Mouse (Mus musculus) embryonic facial prominence, embryonic 12.5 days (tissue): ENCODE measurements around the gene Slc16a13. TPM values are rescaled to one million over a fixed set of nuclear protein-coding genes. Genes with fewer than 3 reads are reported as not detected.

Experiments
- ATAC-seq: fragments of 200-750 bp; cut with Nextera tagmentation; 2 replicates; pipeline ENCODE4 v1.8.0; 2017; ENCODE audit not compliant: insufficient number of reproducible peaks, insufficient read depth, low FRiP score, low TSS enrichment
- H3K27ac ChIP-seq: fragments of 300-500 bp; sonication (generic); 2 replicates; pipeline ENCODE4 v1.5.1; 2016; ENCODE audit warnings: mild to moderate bottlenecking
- H3K27me3 ChIP-seq: fragments of 300-500 bp; sonication (generic); 2 replicates; pipeline ENCODE4 v1.6.1; 2016; ENCODE audit warnings: mild to moderate bottlenecking, moderate library complexity
- H3K36me3 ChIP-seq: fragments of 300-500 bp; sonication (generic); 2 replicates; pipeline ENCODE4 v1.6.1; 2016; ENCODE audit warnings: mild to moderate bottlenecking
- H3K4me1 ChIP-seq: fragments of 300-500 bp; sonication (generic); 2 replicates; pipeline ENCODE4 v1.6.1; 2016
- H3K4me2 ChIP-seq: fragments of 300-500 bp; sonication (generic); replicated peaks from 2 replicates; pipeline ENCODE4 v1.6.1; 2016; ENCODE audit warnings: mild to moderate bottlenecking, moderate library complexity
- H3K4me3 ChIP-seq: fragments of 300-500 bp; sonication (generic); 2 replicates; pipeline ENCODE4 v1.5.1; 2016; ENCODE audit warnings: mild to moderate bottlenecking
- H3K9ac ChIP-seq: fragments of 300-500 bp; sonication (generic); 2 replicates; pipeline ENCODE4 v1.6.1; 2016; ENCODE audit warnings: mild to moderate bottlenecking, moderate library complexity
- H3K9me3 ChIP-seq: fragments of 300-500 bp; sonication (generic); 2 replicates; pipeline ENCODE4 v1.6.1; 2016; ENCODE audit warnings: mild to moderate bottlenecking, moderate library complexity
- WGBS: fragments of 180-500 bp; shearing (Covaris S2); methylation state at CpG from one replicate; pipeline ENCODE4 v1.1.7; 2016; 5-methylcytosine and 5-hydroxymethylcytosine counted together
- polyA plus RNA-seq: library from polyadenylated mRNA; unstranded; fragments of >200 nt; fragmentation: Nextera tagmentation; extraction: Ambion mirVana; gene quantifications from 2 replicates; pipeline ENCODE4 v1.2.1, GENCODE M21; 2016

Gene Slc16a13
- polyA plus RNA-seq, 1 experiment from 2014 or later = 13.3 TPM

- 85% methylated on average over 15 of the region's 15 CpGs for WGBS
- ATAC-seq = no peak
- Histone ChIP-seq H3K4me1 (peaks cover 39% of the 10 kb centered on the region), H3K4me3 (no peak overlapping the region), H3K9me3 (no peaks in the 10 kb centered on the region), H3K27me3 (peaks cover 62% of the 10 kb centered on the region), H3K36me3 (peaks cover 6% of the 10 kb centered on the region; the same call in 1 of the 2 replicates), H3K4me2 (peak overlapping the region; percentile 65), H3K27ac (no peak overlapping the region), H3K9ac (peak overlapping the region; percentile 36; the same call in 1 of the 2 replicates)
These were observed 2.0 kb downstream of the Slc16a13 start for GRCm38 (mm10) chr11:70218741-70219470.

GRCm38 (mm10) chr11:70218039-70218438, 2.8 kb downstream of the Slc16a13 start:
- H3K27me3 ChIP-seq = peaks cover 65% of the 10 kb centered on the region

GRCm38 (mm10) chr11:70216103-70216502, 4.8 kb downstream of the Slc16a13 start:
- no peak overlapping the region for H3K4me3 ChIP-seq
- peaks cover 68% of the 10 kb centered on the region for H3K27me3 ChIP-seq
- peaks cover 39% of the 10 kb centered on the region for H3K4me1 ChIP-seq
- no peak overlapping the region for H3K9ac ChIP-seq
- H3K27ac ChIP-seq = no peak overlapping the region
- H3K4me2 ChIP-seq = no peak overlapping the region
- no peak for ATAC-seq
- 49% methylated on average over 3 of the region's 3 CpGs for WGBS
- H3K36me3 ChIP-seq = peaks cover 6% of the 10 kb centered on the region; the same call in 1 of the 2 replicates
- no peaks in the 10 kb centered on the region for H3K9me3 ChIP-seq

More at GRCm38 (mm10) chr11:70218039-70218438, 2.8 kb downstream of the Slc16a13 start:
- no peak overlapping the region for H3K4me3 ChIP-seq
- ATAC-seq = no peak
- H3K36me3 ChIP-seq = peaks cover 6% of the 10 kb centered on the region; the same call in 1 of the 2 replicates
- H3K27ac ChIP-seq = no peak overlapping the region
- 86% methylated on average over 4 of the region's 4 CpGs for WGBS
- H3K9ac ChIP-seq = no peak overlapping the region
- no peak overlapping the region for H3K4me2 ChIP-seq
- no peaks in the 10 kb centered on the region for H3K9me3 ChIP-seq
- peaks cover 42% of the 10 kb centered on the region for H3K4me1 ChIP-seq

GRCm38 (mm10) chr11:70215301-70215700, 5.6 kb downstream of the Slc16a13 start:
- Histone ChIP-seq H3K27ac (no peak overlapping the region), H3K9ac (no peak overlapping the region), H3K27me3 (peaks cover 70% of the 10 kb centered on the region), H3K4me2 (peak overlapping the region; percentile 58; the same call in 1 of the 2 replicates), H3K4me1 (peaks cover 39% of the 10 kb centered on the region), H3K36me3 (peaks cover 6% of the 10 kb centered on the region; the same call in 1 of the 2 replicates), H3K9me3 (no peaks in the 10 kb centered on the region), H3K4me3 (0 out of 2 replicates have a peak overlapping the region, but pooled peaks have one; percentile 37)
- 8% methylated on average over 22 of the region's 22 CpGs for WGBS
- no peak for ATAC-seq

- Histone ChIP-seq H3K27me3 (peaks cover 70% of the 10 kb centered on the region), H3K4me2 (peak overlapping the region; percentile 58), H3K4me3 (peak overlapping the region; percentile 37), H3K9ac (no peak overlapping the region), H3K4me1 (peaks cover 35% of the 10 kb centered on the region), H3K9me3 (no peaks in the 10 kb centered on the region), H3K36me3 (peaks cover 6% of the 10 kb centered on the region; the same call in 1 of the 2 replicates), H3K27ac (no peak overlapping the region)
- ATAC-seq = peak; percentile 38; the same call in 1 of the 2 replicates
- 4% methylated on average over 18 of the region's 18 CpGs for WGBS
These were observed 6.0 kb downstream of the Slc16a13 start for GRCm38 (mm10) chr11:70214856-70215209.

GRCm38 (mm10) chr11:70214191-70214855, 6.5 kb downstream of the Slc16a13 start:
- H3K36me3 ChIP-seq = peaks cover 6% of the 10 kb centered on the region; the same call in 1 of the 2 replicates
- H3K9me3 ChIP-seq = no peaks in the 10 kb centered on the region
- peaks cover 70% of the 10 kb centered on the region for H3K27me3 ChIP-seq
- peak overlapping the region; percentile 56 for H3K9ac ChIP-seq
- peak overlapping the region; percentile 37 for H3K4me3 ChIP-seq
- peak overlapping the region; percentile 58 for H3K4me2 ChIP-seq
- WGBS = 1% methylated on average over 46 of the region's 46 CpGs
- H3K27ac ChIP-seq = no peak overlapping the region
- peak; percentile 29; the same call in 1 of the 2 replicates for ATAC-seq
- H3K4me1 ChIP-seq = peaks cover 30% of the 10 kb centered on the region

- Histone ChIP-seq H3K9ac (no peak overlapping the region), H3K36me3 (peaks cover 6% of the 10 kb centered on the region; the same call in 1 of the 2 replicates), H3K4me3 (peak overlapping the region; percentile 37), H3K9me3 (no peaks in the 10 kb centered on the region), H3K27ac (no peak overlapping the region), H3K4me2 (peak overlapping the region; percentile 58), H3K27me3 (peaks cover 64% of the 10 kb centered on the region), H3K4me1 (peaks cover 24% of the 10 kb centered on the region)
- no peak for ATAC-seq
- 8% methylated on average over 26 of the region's 26 CpGs for WGBS
These were observed 7.1 kb downstream of the Slc16a13 start for GRCm38 (mm10) chr11:70213736-70214135.

GRCm38 (mm10) chr11:70212896-70213295, 8.0 kb downstream of the Slc16a13 start:
- H3K9ac ChIP-seq = no peak overlapping the region
- H3K36me3 ChIP-seq = peaks cover 6% of the 10 kb centered on the region; the same call in 1 of the 2 replicates
- H3K9me3 ChIP-seq = no peaks in the 10 kb centered on the region
- 12% methylated on average over 9 of the region's 9 CpGs for WGBS
- ATAC-seq = no peak
- no peak overlapping the region for H3K27ac ChIP-seq
- no peak overlapping the region for H3K4me3 ChIP-seq
- peaks cover 21% of the 10 kb centered on the region for H3K4me1 ChIP-seq
- peaks cover 61% of the 10 kb centered on the region for H3K27me3 ChIP-seq
- H3K4me2 ChIP-seq = no peak overlapping the region

GRCm38 (mm10) chr11:70212423-70212822, 8.4 kb downstream of the Slc16a13 start, which contains the start of gene Slc16a11:
Gene Slc16a11 (plus strand): TSS chr11:70212752.
- 54% methylated on average over 6 of the region's 6 CpGs for WGBS
- H3K4me3 ChIP-seq = no peak within 1 kb of the TSS
- H3K9ac ChIP-seq = no peak within 1 kb of the TSS
- H3K36me3 ChIP-seq = peaks cover 6% of the 10 kb centered on the region; the same call in 1 of the 2 replicates
- ATAC-seq = no peak
- no peak within 1 kb of the TSS for H3K27ac ChIP-seq
- H3K27me3 ChIP-seq = peaks cover 56% of the 10 kb centered on the region
- peak within 1 kb of the TSS; percentile 58 for H3K4me2 ChIP-seq
- H3K4me1 ChIP-seq = peaks cover 21% of the 10 kb centered on the region
- H3K9me3 ChIP-seq = no peaks in the 10 kb centered on the region

- 69% methylated on average over 6 of the region's 6 CpGs for WGBS
- Histone ChIP-seq H3K9ac (no peak overlapping the region), H3K4me1 (peaks cover 21% of the 10 kb centered on the region), H3K4me3 (no peak overlapping the region), H3K9me3 (no peaks in the 10 kb centered on the region), H3K36me3 (0 out of 2 replicates have a peak, but pooled peaks cover 3% of the 10 kb centered on the region), H3K27ac (no peak overlapping the region), H3K4me2 (no peak overlapping the region), H3K27me3 (peaks cover 52% of the 10 kb centered on the region)
- ATAC-seq = no peak
These were observed 8.9 kb downstream of the Slc16a13 start for GRCm38 (mm10) chr11:70211972-70212371.

GRCm38 (mm10) chr11:70210681-70211080, 10.2 kb downstream of the Slc16a13 start:
- H3K27ac ChIP-seq = no peak overlapping the region
- no peak overlapping the region for H3K4me3 ChIP-seq
- H3K27me3 ChIP-seq = peaks cover 44% of the 10 kb centered on the region
- H3K4me1 ChIP-seq = peaks cover 20% of the 10 kb centered on the region
- no peaks in the 10 kb centered on the region for H3K36me3 ChIP-seq
- H3K4me2 ChIP-seq = no peak overlapping the region
- H3K9me3 ChIP-seq = no peaks in the 10 kb centered on the region
- no peak for ATAC-seq
- no peak overlapping the region for H3K9ac ChIP-seq
- WGBS = 82% methylated on average over 2 of the region's 2 CpGs
